Mouse (Mus musculus): ENCODE measurements around the gene Apool. TPM values are rescaled to one million over a fixed set of nuclear protein-coding genes. Genes with fewer than 3 reads are reported as not detected.
"Not testable (repeated sequence)": the region's sequence is repeated elsewhere in the genome, so short reads cannot be mapped to it uniquely, and the experiment has no call there.

Apool gene
- polyA plus RNA-seq, 1 experiment: 16.3 TPM

DNA sequence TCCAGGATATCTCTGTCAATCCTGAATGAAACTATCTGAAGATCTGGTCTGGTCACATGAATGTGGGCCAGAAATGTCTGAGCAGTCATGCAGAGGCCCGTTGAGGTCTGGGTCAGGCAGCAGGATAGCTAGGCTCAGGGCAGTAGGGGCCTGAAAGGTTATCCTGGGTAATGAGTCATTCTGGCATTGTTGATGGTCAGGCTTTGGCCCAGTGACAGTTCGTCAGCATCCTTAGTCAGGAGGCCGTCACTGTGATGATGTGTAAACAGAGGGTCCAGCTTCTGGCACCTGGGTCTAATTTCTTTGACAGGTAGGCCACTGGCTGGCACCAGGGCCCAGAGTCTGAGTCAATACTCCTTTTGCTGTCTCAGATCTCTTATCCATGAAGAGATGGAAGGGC, 28.4 kb downstream of the Apool start:
- Histone ChIP-seq H3K36me3 (ENCODE audit: control insufficient read depth, insufficient read depth) (no peaks in the 10 kb centered on the region), H3K4me3 (no peak overlapping the region), H3ac (ENCODE audit: control insufficient read depth, insufficient read length) (no peak overlapping the region), H3K27me3 (ENCODE audit: control insufficient read depth, insufficient read depth, insufficient read length) (no peaks in the 10 kb centered on the region), H3K79me2 (ENCODE audit: control insufficient read depth, insufficient read depth) (no peaks in the 10 kb centered on the region), H3K4me2 (ENCODE audit: low read depth) (no peak overlapping the region)
- TF ChIP-seq TCF12 (IDR thresholded peaks at IDR 0.05; ENCODE audit: insufficient read depth, poor library complexity, severe bottlenecking) (no peak), MYOD1 (IDR thresholded peaks at IDR 0.05; ENCODE audit: control insufficient read depth in 1 of 3, insufficient read length in 2 of 3, low read depth in 2 of 3) (no peak), SRF (IDR thresholded peaks at IDR 0.05; ENCODE audit: control insufficient read depth, insufficient read length, low read depth) (no peak), MYOG (IDR thresholded peaks at IDR 0.05; ENCODE audit: control insufficient read depth in 1 of 3, insufficient read depth in 1 of 3, insufficient read length in 2 of 3, low read depth in 2 of 3) (no peak), POLR2A (IDR thresholded peaks at IDR 0.05; ENCODE audit: insufficient read length, low read depth) (no peak), POLR2AphosphoS2 (IDR thresholded peaks at IDR 0.05; ENCODE audit: insufficient read length, low read depth) (no peak), TCF3 (IDR thresholded peaks at IDR 0.05; ENCODE audit: insufficient read length, low read depth) (no peak), MAX (IDR thresholded peaks at IDR 0.05; ENCODE audit: low read depth) (no peak), REST (IDR thresholded peaks at IDR 0.05; ENCODE audit: insufficient read depth, insufficient read length) (no peak), CEBPB (IDR thresholded peaks at IDR 0.05; ENCODE audit: insufficient read depth, poor library complexity, severe bottlenecking) (no peak), E2F4 (IDR thresholded peaks at IDR 0.05; ENCODE audit: insufficient read depth) (no peak), USF1 (IDR thresholded peaks at IDR 0.05; ENCODE audit: low read depth) (no peak)

- H3K27me3 ChIP-seq (ENCODE audit: control insufficient read depth, insufficient read depth, insufficient read length): no peaks in the 10 kb centered on the region
- no peaks in the 10 kb centered on the region for H3K36me3 ChIP-seq (ENCODE audit: control insufficient read depth, insufficient read depth)
- H3ac ChIP-seq (ENCODE audit: control insufficient read depth, insufficient read length): no peak overlapping the region
- H3K79me2 ChIP-seq (ENCODE audit: control insufficient read depth, insufficient read depth): no peaks in the 10 kb centered on the region
- no peak overlapping the region for H3K4me2 ChIP-seq (ENCODE audit: low read depth)
- TF ChIP-seq USF1 (IDR thresholded peaks at IDR 0.05; ENCODE audit: low read depth) (no peak), POLR2A (IDR thresholded peaks at IDR 0.05; ENCODE audit: insufficient read length, low read depth) (no peak), E2F4 (IDR thresholded peaks at IDR 0.05; ENCODE audit: insufficient read depth) (no peak), TCF3 (IDR thresholded peaks at IDR 0.05; ENCODE audit: insufficient read length, low read depth) (no peak), CEBPB (IDR thresholded peaks at IDR 0.05; ENCODE audit: insufficient read depth, poor library complexity, severe bottlenecking) (no peak), REST (IDR thresholded peaks at IDR 0.05; ENCODE audit: insufficient read depth, insufficient read length) (no peak), MYOD1 (IDR thresholded peaks at IDR 0.05; ENCODE audit: control insufficient read depth in 1 of 3, insufficient read length in 2 of 3, low read depth in 2 of 3) (no peak), MYOG (IDR thresholded peaks at IDR 0.05; ENCODE audit: control insufficient read depth in 1 of 3, insufficient read depth in 1 of 3, insufficient read length in 2 of 3, low read depth in 2 of 3) (no peak), TCF12 (IDR thresholded peaks at IDR 0.05; ENCODE audit: insufficient read depth, poor library complexity, severe bottlenecking) (no peak), MAX (IDR thresholded peaks at IDR 0.05; ENCODE audit: low read depth) (no peak), SRF (IDR thresholded peaks at IDR 0.05; ENCODE audit: control insufficient read depth, insufficient read length, low read depth) (no peak), POLR2AphosphoS2 (IDR thresholded peaks at IDR 0.05; ENCODE audit: insufficient read length, low read depth) (no peak)
- no peak overlapping the region for H3K4me3 ChIP-seq
Observed at GRCm38 (mm10) chrX:112347467-112348394, 36.6 kb downstream of the Apool start.

DNA sequence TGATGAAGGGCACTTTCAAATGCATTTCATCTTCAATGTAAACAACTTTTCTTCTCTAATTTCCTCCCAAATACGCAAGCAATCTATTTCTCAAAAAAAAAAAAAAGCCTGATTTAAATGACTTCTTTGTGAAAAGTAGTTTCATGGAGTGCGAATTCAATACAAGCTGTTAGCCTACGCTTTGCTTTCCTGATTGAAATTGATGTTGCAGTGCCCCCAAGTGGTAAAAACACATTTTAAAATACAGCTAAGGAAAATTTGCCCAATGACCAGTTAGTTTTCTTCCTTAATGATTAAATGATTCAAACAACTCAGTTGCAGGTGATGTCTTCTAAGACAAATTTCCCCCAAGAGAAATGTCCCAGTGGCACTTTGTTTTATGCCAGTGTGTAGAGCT, 37.3 kb downstream of the Apool start:
- TF ChIP-seq TCF3 (IDR thresholded peaks at IDR 0.05; ENCODE audit: insufficient read length, low read depth) (no peak), POLR2A (IDR thresholded peaks at IDR 0.05; ENCODE audit: insufficient read length, low read depth) (no peak), MYOD1 (IDR thresholded peaks at IDR 0.05; ENCODE audit: control insufficient read depth in 1 of 3, insufficient read length in 2 of 3, low read depth in 2 of 3) (no peak), USF1 (IDR thresholded peaks at IDR 0.05; ENCODE audit: low read depth) (no peak), TCF12 (IDR thresholded peaks at IDR 0.05; ENCODE audit: insufficient read depth, poor library complexity, severe bottlenecking) (no peak), CEBPB (IDR thresholded peaks at IDR 0.05; ENCODE audit: insufficient read depth, poor library complexity, severe bottlenecking) (no peak), REST (IDR thresholded peaks at IDR 0.05; ENCODE audit: insufficient read depth, insufficient read length) (no peak), MAX (IDR thresholded peaks at IDR 0.05; ENCODE audit: low read depth) (no peak), E2F4 (IDR thresholded peaks at IDR 0.05; ENCODE audit: insufficient read depth) (no peak)
- H3ac ChIP-seq (ENCODE audit: control insufficient read depth, insufficient read length): no peak overlapping the region
- H3K36me3 ChIP-seq (ENCODE audit: control insufficient read depth, insufficient read depth): no peaks in the 10 kb centered on the region
- no peaks in the 10 kb centered on the region for H3K79me2 ChIP-seq (ENCODE audit: control insufficient read depth, insufficient read depth)
- no peak overlapping the region for H3K4me3 ChIP-seq
- no peak overlapping the region for H3K4me2 ChIP-seq (ENCODE audit: low read depth)
- no peaks in the 10 kb centered on the region for H3K27me3 ChIP-seq (ENCODE audit: control insufficient read depth, insufficient read depth, insufficient read length)

DNA sequence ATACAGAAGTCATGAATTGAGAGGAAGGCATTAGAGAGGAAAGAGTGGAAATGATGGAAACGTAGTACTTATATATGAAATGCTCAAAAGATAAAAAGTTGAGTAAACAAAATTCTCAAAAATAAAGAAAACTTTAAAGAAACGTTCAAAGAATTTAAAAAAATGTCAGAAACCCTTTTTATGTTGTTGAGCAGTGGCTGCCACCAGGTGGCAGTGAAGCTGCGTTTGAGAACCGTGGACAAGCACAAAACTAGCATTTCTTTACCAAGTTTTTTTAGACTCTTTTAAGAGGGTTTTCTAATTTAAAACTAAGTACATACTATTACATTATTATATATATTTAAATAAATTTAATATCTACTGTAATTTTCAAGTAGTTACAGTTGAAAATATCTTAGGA, 57.3 kb downstream of the Apool start:
- Histone ChIP-seq H3K27me3 (ENCODE audit: control insufficient read depth, insufficient read depth, insufficient read length) (no peaks in the 10 kb centered on the region), H3K79me2 (ENCODE audit: control insufficient read depth, insufficient read depth) (no peaks in the 10 kb centered on the region), H3K4me2 (ENCODE audit: low read depth) (no peak overlapping the region), H3K36me3 (ENCODE audit: control insufficient read depth, insufficient read depth) (peaks cover 3% of the 10 kb centered on the region), H3K4me3 (no peak overlapping the region), H3ac (ENCODE audit: control insufficient read depth, insufficient read length) (no peak overlapping the region)
- TF ChIP-seq POLR2A (IDR thresholded peaks at IDR 0.05; ENCODE audit: insufficient read length, low read depth): no peak
- no peak for TF ChIP-seq MAX (IDR thresholded peaks at IDR 0.05; ENCODE audit: low read depth)
- TF ChIP-seq TCF3 (IDR thresholded peaks at IDR 0.05; ENCODE audit: insufficient read length, low read depth): no peak
- no peak for TF ChIP-seq TCF12 (IDR thresholded peaks at IDR 0.05; ENCODE audit: insufficient read depth, poor library complexity, severe bottlenecking)
- TF ChIP-seq USF1 (IDR thresholded peaks at IDR 0.05; ENCODE audit: low read depth): no peak
- TF ChIP-seq REST (IDR thresholded peaks at IDR 0.05; ENCODE audit: insufficient read depth, insufficient read length): no peak

GRCm38 (mm10) chrX:112370577-112371410, 59.7 kb downstream of the Apool start:
- not testable (repeated sequence) for H3K4me2 ChIP-seq (ENCODE audit: low read depth); H3K36me3 ChIP-seq (ENCODE audit: control insufficient read depth, insufficient read depth); H3K79me2 ChIP-seq (ENCODE audit: control insufficient read depth, insufficient read depth); H3ac ChIP-seq (ENCODE audit: control insufficient read depth, insufficient read length); H3K27me3 ChIP-seq (ENCODE audit: control insufficient read depth, insufficient read depth, insufficient read length); H3K4me3 ChIP-seq

All from myocyte (in vitro differentiated cells).